Mouse (Mus musculus): ENCODE results near the gene Glcci1. TPM values are rescaled to one million over a fixed set of nuclear protein-coding genes. Genes with fewer than 3 reads are reported as not detected.

The Glcci1 gene
- polyA plus RNA-seq, 1 experiment from 2014 or later, result 12.2 TPM

DNA sequence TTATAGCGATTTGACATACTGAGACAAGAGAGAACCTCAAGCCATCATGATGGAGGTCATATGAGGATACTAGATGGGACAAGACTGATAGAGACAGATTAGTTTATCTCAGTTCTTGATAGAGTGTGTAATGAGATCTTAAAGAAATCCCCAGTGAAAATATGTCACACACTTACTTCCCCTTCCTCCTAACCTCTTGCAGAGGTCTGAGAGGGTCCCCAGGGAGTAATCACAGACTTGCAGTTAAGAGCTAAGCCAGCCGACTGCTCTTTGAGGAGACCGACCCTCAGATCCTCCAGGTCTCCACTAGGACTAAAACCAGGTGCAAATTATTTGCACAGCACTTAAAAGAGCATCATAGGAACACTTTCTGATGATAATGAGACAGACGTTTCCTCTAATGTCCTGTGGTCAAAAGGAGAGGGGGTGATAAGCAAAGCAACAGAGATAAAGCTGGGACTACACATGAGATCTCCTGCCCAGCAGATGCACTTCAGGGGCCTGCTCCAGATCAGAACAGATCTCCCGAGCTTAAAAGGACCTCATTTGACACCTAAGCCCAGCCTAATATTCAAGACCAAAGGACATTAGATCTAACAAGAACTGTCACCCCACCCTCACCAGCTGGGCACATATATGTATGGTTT is 122.7 kb downstream of the Glcci1 start:
- no peaks in the 10 kb centered on the region for H3K36me3 ChIP-seq (ENCODE audit: control insufficient read depth, insufficient read depth)
- H3K27ac ChIP-seq (ENCODE audit: low read length), result no peak overlapping the region
- H3K27me3 ChIP-seq (replicated peaks; ENCODE audit: control insufficient read depth, insufficient read depth, low read length), result no peaks in the 10 kb centered on the region
- no peak overlapping the region for H3K4me2 ChIP-seq (ENCODE audit: low read length)
- H3K4me3 ChIP-seq (replicated peaks; ENCODE audit: low read length), result no peak overlapping the region
- 86% methylated on average over 5 of the region's 5 CpGs for WGBS
- H3K4me1 ChIP-seq (replicated peaks; ENCODE audit: control insufficient read depth, insufficient read depth, low read length), result no peaks in the 10 kb centered on the region
- H3K9ac ChIP-seq (replicated peaks; ENCODE audit: low read depth, low read length), result no peak overlapping the region
- ATAC-seq, result no peak
- H3K9me3 ChIP-seq (ENCODE audit: control insufficient read depth, low read length), result no peaks in the 10 kb centered on the region

DNA sequence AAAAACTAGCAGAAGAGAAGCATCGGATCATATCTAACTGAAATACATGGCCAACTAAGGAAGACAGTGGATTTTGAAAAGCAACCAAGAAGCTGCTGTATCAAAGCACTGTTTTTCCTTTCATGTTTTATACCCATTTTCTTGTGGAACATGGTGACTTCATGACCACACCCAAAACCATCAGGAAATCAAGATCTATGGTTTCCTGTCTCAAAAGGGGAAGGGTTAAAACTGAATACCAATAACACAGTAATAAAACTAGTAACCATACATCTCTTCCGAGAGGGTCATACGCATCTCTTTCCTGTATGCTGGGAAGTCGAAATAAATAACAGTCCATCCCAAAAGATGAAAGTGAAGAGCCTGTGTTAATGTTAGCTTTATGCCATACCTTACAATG is 123.3 kb downstream of the Glcci1 start:
- Histone ChIP-seq H3K36me3 (ENCODE audit: control insufficient read depth, insufficient read depth) (no peaks in the 10 kb centered on the region), H3K4me2 (ENCODE audit: low read length) (no peak overlapping the region), H3K4me3 (replicated peaks; ENCODE audit: low read length) (no peak overlapping the region), H3K27me3 (replicated peaks; ENCODE audit: control insufficient read depth, insufficient read depth, low read length) (no peaks in the 10 kb centered on the region), H3K9me3 (ENCODE audit: control insufficient read depth, low read length) (no peaks in the 10 kb centered on the region), H3K9ac (replicated peaks; ENCODE audit: low read depth, low read length) (no peak overlapping the region), H3K4me1 (replicated peaks; ENCODE audit: control insufficient read depth, insufficient read depth, low read length) (no peaks in the 10 kb centered on the region), H3K27ac (ENCODE audit: low read length) (no peak overlapping the region)
- 93% methylated on average over 4 of the region's 4 CpGs for WGBS
- ATAC-seq, result no peak

DNA sequence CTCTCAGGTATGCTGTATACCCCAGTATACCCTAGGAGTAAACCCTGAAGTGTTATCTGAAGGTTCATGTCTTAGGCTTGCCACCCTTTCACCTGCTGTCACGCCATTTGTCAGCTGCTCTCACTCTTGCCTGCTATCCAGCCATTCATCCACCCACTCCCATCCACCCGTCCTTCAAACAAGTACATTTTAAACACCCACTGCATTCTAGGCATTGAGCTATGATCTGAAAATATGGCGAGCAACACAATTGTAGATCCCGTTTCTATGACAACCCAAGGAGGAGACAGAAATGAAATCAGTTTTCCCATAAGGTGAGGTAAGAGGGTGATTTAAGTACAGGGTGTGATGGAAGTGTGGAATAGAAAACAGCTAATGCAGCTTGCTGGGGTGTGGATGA is 128.7 kb downstream of the Glcci1 start:
- peak; percentile 54 for ATAC-seq
- Histone ChIP-seq H3K9me3 (ENCODE audit: control insufficient read depth, low read length) (no peaks in the 10 kb centered on the region), H3K4me1 (replicated peaks; ENCODE audit: control insufficient read depth, insufficient read depth, low read length) (no peaks in the 10 kb centered on the region), H3K4me3 (replicated peaks; ENCODE audit: low read length) (no peak overlapping the region), H3K36me3 (ENCODE audit: control insufficient read depth, insufficient read depth) (no peaks in the 10 kb centered on the region), H3K27ac (ENCODE audit: low read length) (no peak overlapping the region), H3K4me2 (ENCODE audit: low read length) (no peak overlapping the region), H3K9ac (replicated peaks; ENCODE audit: low read depth, low read length) (no peak overlapping the region), H3K27me3 (replicated peaks; ENCODE audit: control insufficient read depth, insufficient read depth, low read length) (no peaks in the 10 kb centered on the region)
- 81% methylated on average over 4 of the region's 4 CpGs for WGBS

DNA sequence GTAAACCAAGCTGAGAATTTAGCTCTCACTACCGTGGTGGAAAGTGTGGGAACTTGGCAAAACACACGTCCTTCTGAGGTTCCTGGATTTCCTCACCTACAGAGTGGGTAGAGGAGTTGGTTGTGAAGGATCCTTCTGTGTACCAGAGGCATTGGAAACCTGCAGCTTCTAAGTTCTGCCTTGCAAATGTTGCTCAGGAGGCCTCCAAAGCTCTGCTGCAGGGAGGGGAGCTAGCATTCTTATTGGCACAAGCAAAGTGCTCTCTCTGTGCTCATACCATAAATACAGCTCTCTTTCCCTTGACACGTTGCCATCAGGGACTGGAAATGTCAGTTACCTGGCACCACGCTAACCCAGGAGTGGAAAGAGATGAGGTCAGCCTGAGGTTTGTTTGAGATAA is 129.5 kb downstream of the Glcci1 start:
- H3K27me3 ChIP-seq (replicated peaks; ENCODE audit: control insufficient read depth, insufficient read depth, low read length), result no peaks in the 10 kb centered on the region
- H3K27ac ChIP-seq (ENCODE audit: low read length), result no peak overlapping the region
- no peaks in the 10 kb centered on the region for H3K9me3 ChIP-seq (ENCODE audit: control insufficient read depth, low read length)
- WGBS, result 88% methylated on average over 4 of the region's 4 CpGs
- no peak overlapping the region for H3K9ac ChIP-seq (replicated peaks; ENCODE audit: low read depth, low read length)
- no peak overlapping the region for H3K4me3 ChIP-seq (replicated peaks; ENCODE audit: low read length)
- no peak for ATAC-seq
- no peaks in the 10 kb centered on the region for H3K4me1 ChIP-seq (replicated peaks; ENCODE audit: control insufficient read depth, insufficient read depth, low read length)
- H3K36me3 ChIP-seq (ENCODE audit: control insufficient read depth, insufficient read depth), result no peaks in the 10 kb centered on the region
- H3K4me2 ChIP-seq (ENCODE audit: low read length), result no peak overlapping the region

DNA sequence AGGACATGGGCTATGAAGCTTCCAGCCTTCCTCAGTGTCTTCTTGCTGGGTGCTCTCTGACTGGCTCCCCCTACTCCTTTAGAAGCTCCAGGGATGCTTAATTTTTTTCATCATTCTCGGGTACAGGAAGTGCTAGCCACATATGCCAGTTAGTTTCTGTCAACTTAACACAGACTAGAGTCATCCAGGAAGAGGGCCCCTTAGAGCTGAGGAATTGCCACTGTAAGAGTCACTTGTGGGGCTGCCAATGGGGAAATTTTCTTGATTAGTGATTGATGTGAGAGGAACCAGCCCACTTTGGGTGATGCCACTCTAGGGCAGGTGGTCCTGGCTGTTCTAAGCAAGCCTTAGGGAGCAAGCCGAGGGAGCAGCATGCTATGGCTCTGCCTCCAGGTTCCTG is 130.1 kb downstream of the Glcci1 start:
- Histone ChIP-seq H3K27ac (ENCODE audit: low read length) (no peak overlapping the region), H3K4me3 (replicated peaks; ENCODE audit: low read length) (no peak overlapping the region), H3K4me1 (replicated peaks; ENCODE audit: control insufficient read depth, insufficient read depth, low read length) (no peaks in the 10 kb centered on the region), H3K9me3 (ENCODE audit: control insufficient read depth, low read length) (no peaks in the 10 kb centered on the region), H3K27me3 (replicated peaks; ENCODE audit: control insufficient read depth, insufficient read depth, low read length) (no peaks in the 10 kb centered on the region), H3K9ac (replicated peaks; ENCODE audit: low read depth, low read length) (no peak overlapping the region), H3K36me3 (ENCODE audit: control insufficient read depth, insufficient read depth) (no peaks in the 10 kb centered on the region), H3K4me2 (ENCODE audit: low read length) (no peak overlapping the region)
- WGBS, result 85% methylated on average over 2 of the region's 2 CpGs
- ATAC-seq, result no peak

DNA sequence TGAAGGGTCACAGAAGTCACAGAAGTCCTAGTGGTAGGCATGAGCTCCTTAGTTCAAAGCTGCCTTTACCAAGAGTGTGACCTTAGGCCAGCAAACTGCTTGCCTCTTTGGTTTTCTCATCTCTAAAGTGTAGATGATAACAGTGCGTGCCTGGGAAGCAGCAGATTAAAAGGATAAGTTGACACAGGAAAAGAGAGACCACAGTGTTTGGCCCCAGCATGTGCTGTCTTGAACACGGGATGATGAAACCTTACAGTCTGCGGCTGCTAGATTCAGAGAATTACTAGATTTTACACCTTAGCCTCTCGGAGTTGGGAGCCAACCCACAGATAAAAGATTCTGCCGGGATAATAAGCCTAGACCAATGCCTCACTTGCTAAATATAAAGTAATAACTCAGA is 131.5 kb downstream of the Glcci1 start:
- Histone ChIP-seq H3K27me3 (replicated peaks; ENCODE audit: control insufficient read depth, insufficient read depth, low read length) (no peaks in the 10 kb centered on the region), H3K4me2 (ENCODE audit: low read length) (no peak overlapping the region), H3K27ac (ENCODE audit: low read length) (no peak overlapping the region), H3K9ac (replicated peaks; ENCODE audit: low read depth, low read length) (no peak overlapping the region), H3K4me1 (replicated peaks; ENCODE audit: control insufficient read depth, insufficient read depth, low read length) (no peaks in the 10 kb centered on the region), H3K4me3 (replicated peaks; ENCODE audit: low read length) (no peak overlapping the region), H3K9me3 (ENCODE audit: control insufficient read depth, low read length) (no peaks in the 10 kb centered on the region), H3K36me3 (ENCODE audit: control insufficient read depth, insufficient read depth) (no peaks in the 10 kb centered on the region)
- 85% methylated on average over 5 of the region's 5 CpGs for WGBS
- no peak for ATAC-seq

DNA sequence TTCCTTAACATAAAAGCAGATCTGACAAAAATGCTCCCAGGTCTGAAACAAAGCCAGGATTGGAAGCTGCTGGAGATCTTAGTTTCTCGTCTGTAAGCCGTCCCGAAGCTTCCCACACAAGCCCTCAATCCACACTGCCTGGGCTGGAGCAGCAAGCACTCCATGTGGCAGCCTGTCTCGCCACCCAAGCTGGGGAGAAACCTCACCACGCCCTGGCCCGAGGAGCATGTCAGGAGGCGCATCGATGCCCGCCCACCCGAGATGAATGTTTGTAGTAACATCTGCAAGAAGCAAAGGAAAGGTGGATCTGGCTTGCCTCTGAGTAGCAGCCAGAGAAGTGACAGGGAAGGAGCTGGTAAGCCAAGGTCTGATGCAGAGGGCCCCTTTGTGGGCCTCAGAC is 135.3 kb downstream of the Glcci1 start:
- Histone ChIP-seq H3K4me1 (replicated peaks; ENCODE audit: control insufficient read depth, insufficient read depth, low read length) (no peaks in the 10 kb centered on the region), H3K4me2 (ENCODE audit: low read length) (no peak overlapping the region)
- 87% methylated on average over 10 of the region's 10 CpGs for WGBS

DNA sequence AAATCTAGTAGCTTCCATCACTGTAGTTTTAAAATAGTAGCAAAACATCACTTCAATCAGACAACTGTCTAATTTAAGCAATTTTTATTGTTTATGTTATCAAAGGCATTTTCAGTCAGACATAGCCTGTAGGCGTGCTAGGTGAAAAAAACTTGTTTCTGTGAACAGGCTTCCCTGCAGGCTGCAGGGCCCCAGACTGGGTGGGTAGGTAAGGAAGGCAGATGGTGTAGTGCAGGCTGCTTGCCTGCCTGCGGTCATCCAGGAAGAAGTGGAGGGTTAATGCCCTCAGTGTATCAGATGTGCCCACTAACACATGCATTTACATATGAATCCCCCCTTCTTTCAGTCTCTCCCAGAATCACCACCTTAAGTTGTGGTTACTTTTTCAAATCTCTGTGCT is 136.3 kb downstream of the Glcci1 start:
- Histone ChIP-seq H3K4me1 (replicated peaks; ENCODE audit: control insufficient read depth, insufficient read depth, low read length) (no peaks in the 10 kb centered on the region), H3K27ac (ENCODE audit: low read length) (no peak overlapping the region), H3K27me3 (replicated peaks; ENCODE audit: control insufficient read depth, insufficient read depth, low read length) (no peaks in the 10 kb centered on the region), H3K9me3 (ENCODE audit: control insufficient read depth, low read length) (no peaks in the 10 kb centered on the region), H3K9ac (replicated peaks; ENCODE audit: low read depth, low read length) (no peak overlapping the region), H3K4me2 (ENCODE audit: low read length) (no peak overlapping the region), H3K4me3 (replicated peaks; ENCODE audit: low read length) (no peak overlapping the region), H3K36me3 (ENCODE audit: control insufficient read depth, insufficient read depth) (no peaks in the 10 kb centered on the region)
- WGBS, result 33% methylated on average over 2 of the region's 2 CpGs
- ATAC-seq, result peak; percentile 53; the same call in 1 of the 2 replicates

More for the DNA sequence above, 135.3 kb downstream of the Glcci1 start:
- no peaks in the 10 kb centered on the region for H3K36me3 ChIP-seq (ENCODE audit: control insufficient read depth, insufficient read depth)
- H3K27me3 ChIP-seq (replicated peaks; ENCODE audit: control insufficient read depth, insufficient read depth, low read length), result no peaks in the 10 kb centered on the region
- H3K9ac ChIP-seq (replicated peaks; ENCODE audit: low read depth, low read length), result no peak overlapping the region
- H3K9me3 ChIP-seq (ENCODE audit: control insufficient read depth, low read length), result no peaks in the 10 kb centered on the region
- no peak for ATAC-seq
- H3K27ac ChIP-seq (ENCODE audit: low read length), result no peak overlapping the region
- no peak overlapping the region for H3K4me3 ChIP-seq (replicated peaks; ENCODE audit: low read length)

Measured in forebrain, embryonic 16.5 days (tissue).